Mouse (Mus musculus) neural tube, embryonic 15.5 days (tissue): ENCODE data around the gene Tesk1. TPM values are rescaled to one million over a fixed set of nuclear protein-coding genes. Genes with fewer than 3 reads are reported as not detected.

Source experiments
- ATAC-seq: fragments of 200-750 bp; cut with Nextera tagmentation; 2 replicates; pipeline ENCODE4 v1.8.0; 2017; ENCODE audit warnings: mild to moderate bottlenecking, moderate TSS enrichment, moderate library complexity; ENCODE audit not compliant: low FRiP score
- H3K27ac ChIP-seq: fragments of 300-500 bp; sonication (generic); replicated peaks from 2 replicates; pipeline ENCODE4 v1.5.1; 2015; ENCODE audit warnings: mild to moderate bottlenecking, inconsistent platforms
- H3K27me3 ChIP-seq: fragments of 300-500 bp; sonication (generic); replicated peaks from 2 replicates; pipeline ENCODE4 v1.6.1; 2015; ENCODE audit warnings: inconsistent platforms
- H3K36me3 ChIP-seq: fragments of 300-500 bp; sonication (generic); 2 replicates; pipeline ENCODE4 v1.6.1; 2015; ENCODE audit warnings: inconsistent platforms
- H3K4me1 ChIP-seq: fragments of 300-500 bp; sonication (generic); 2 replicates; pipeline ENCODE4 v1.6.1; 2015; ENCODE audit warnings: inconsistent platforms
- H3K4me2 ChIP-seq: fragments of 300-500 bp; sonication (generic); 2 replicates; pipeline ENCODE4 v1.6.1; 2015; ENCODE audit warnings: inconsistent platforms, mild to moderate bottlenecking, moderate library complexity
- H3K4me3 ChIP-seq: fragments of 300-500 bp; sonication (generic); replicated peaks from 2 replicates; pipeline ENCODE4 v1.5.1; 2015; ENCODE audit warnings: mild to moderate bottlenecking, inconsistent platforms
- H3K9ac ChIP-seq: fragments of 300-500 bp; sonication (generic); replicated peaks from 2 replicates; pipeline ENCODE4 v1.6.1; 2015; ENCODE audit warnings: mild to moderate bottlenecking, inconsistent platforms
- H3K9me3 ChIP-seq: fragments of 300-500 bp; sonication (generic); replicated peaks from 2 replicates; pipeline ENCODE4 v1.6.1; 2016; ENCODE audit warnings: inconsistent platforms
- WGBS: fragments of 180-500 bp; shearing (Covaris S2); methylation state at CpG from one replicate; pipeline ENCODE4 v1.1.7; 2015; ENCODE audit warnings: mixed read lengths; 5-methylcytosine and 5-hydroxymethylcytosine counted together
- polyA plus RNA-seq: library from polyadenylated mRNA; unstranded; fragments of >200 nt; fragmentation: Nextera tagmentation; extraction: Ambion mirVana; gene quantifications from 2 replicates; pipeline ENCODE4 v1.2.1, GENCODE M21; 2015

Tesk1 gene
- polyA plus RNA-seq: 9.7 and 14.1 TPM in 2 replicates

GRCm38 (mm10) chr4:43441639-43442038, at the start of gene Tesk1:
Tesk1 (plus strand) TSS chr4:43441939.
- peak; percentile 1; the same call in 1 of the 2 replicates for ATAC-seq
- Histone ChIP-seq H3K4me1 (peaks cover 15% of the 10 kb centered on the region), H3K36me3 (peaks cover 18% of the 10 kb centered on the region), H3K9me3 (no peaks in the 10 kb centered on the region), H3K9ac (peak within 1 kb of the TSS; percentile 98), H3K4me2 (peak within 1 kb of the TSS; percentile 79), H3K27me3 (no peaks in the 10 kb centered on the region), H3K27ac (peak within 1 kb of the TSS; percentile 96), H3K4me3 (peak within 1 kb of the TSS; percentile 94)
- 25% methylated on average over 4 of the region's 4 CpGs for WGBS

- H3K9ac ChIP-seq: no peak overlapping the region
- no peak for ATAC-seq
- WGBS: 68% methylated on average over 15 of the region's 15 CpGs
- H3K9me3 ChIP-seq: no peaks in the 10 kb centered on the region
- no peaks in the 10 kb centered on the region; the same call in 1 of the 2 replicates for H3K36me3 ChIP-seq
- no peak overlapping the region for H3K4me2 ChIP-seq
- no peak overlapping the region for H3K4me3 ChIP-seq
- no peaks in the 10 kb centered on the region for H3K27me3 ChIP-seq
- peaks cover 22% of the 10 kb centered on the region for H3K4me1 ChIP-seq
- H3K27ac ChIP-seq: peak overlapping the region; percentile 33
Observed at GRCm38 (mm10) chr4:43394345-43394891, 47.3 kb upstream of the Tesk1 start.

DNA sequence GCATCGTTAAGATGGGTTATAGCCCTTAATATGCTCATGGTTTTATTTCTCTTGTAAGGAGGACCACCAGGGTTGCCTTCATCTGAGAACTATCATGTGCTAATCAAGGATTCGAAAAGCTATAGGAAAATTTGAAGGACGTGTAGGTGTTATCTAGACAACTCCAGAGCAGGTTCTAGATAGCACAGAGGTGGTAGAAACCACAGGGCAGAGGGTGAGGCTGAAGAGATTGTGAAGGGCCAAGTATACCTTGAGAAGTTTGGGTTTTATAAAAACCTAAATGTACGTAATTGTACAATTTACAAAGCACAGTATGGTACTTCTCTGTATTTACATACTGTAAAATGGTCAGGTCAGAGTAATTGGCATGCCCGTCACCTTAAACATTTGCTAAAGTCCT, 46.6 kb upstream of the Tesk1 start:
- Histone ChIP-seq H3K36me3 (no peaks in the 10 kb centered on the region; the same call in 1 of the 2 replicates), H3K4me1 (peaks cover 27% of the 10 kb centered on the region), H3K4me2 (no peak overlapping the region), H3K9ac (no peak overlapping the region), H3K4me3 (no peak overlapping the region), H3K27ac (peak overlapping the region; percentile 33; the same call in 1 of the 2 replicates), H3K9me3 (no peaks in the 10 kb centered on the region), H3K27me3 (no peaks in the 10 kb centered on the region)
- ATAC-seq: no peak
- 89% methylated on average over 5 of the region's 5 CpGs for WGBS

- 70% methylated on average over 9 of the region's 9 CpGs for WGBS
- H3K4me1 ChIP-seq: peaks cover 30% of the 10 kb centered on the region
- H3K27me3 ChIP-seq: no peaks in the 10 kb centered on the region
- no peak overlapping the region for H3K27ac ChIP-seq
- H3K9ac ChIP-seq: no peak overlapping the region
- ATAC-seq: no peak
- no peaks in the 10 kb centered on the region for H3K9me3 ChIP-seq
- H3K4me2 ChIP-seq: no peak overlapping the region
- H3K4me3 ChIP-seq: no peak overlapping the region
- no peaks in the 10 kb centered on the region; the same call in 1 of the 2 replicates for H3K36me3 ChIP-seq
Observed at GRCm38 (mm10) chr4:43395836-43396235, 45.9 kb upstream of the Tesk1 start.

DNA sequence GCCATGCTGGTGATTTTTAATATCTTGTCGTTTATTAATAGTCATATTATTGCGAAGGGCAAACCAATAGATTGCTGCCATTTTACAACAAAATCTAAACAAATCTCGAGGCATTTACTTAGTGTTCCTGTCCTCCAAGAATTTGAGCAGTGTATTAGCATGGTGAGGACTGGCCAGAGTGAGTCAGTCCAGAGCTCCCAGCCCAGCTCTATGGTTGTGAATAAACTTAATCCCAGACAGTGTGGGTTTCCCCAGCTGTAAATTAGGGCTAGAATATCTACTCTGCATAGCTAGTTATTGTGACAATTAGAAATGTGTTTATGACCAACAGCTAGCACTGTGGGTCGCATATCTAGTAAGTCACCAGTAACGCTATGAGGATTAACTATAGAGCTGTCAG, 45.4 kb upstream of the Tesk1 start:
- Histone ChIP-seq H3K27me3 (no peaks in the 10 kb centered on the region), H3K4me1 (peaks cover 33% of the 10 kb centered on the region), H3K27ac (no peak overlapping the region), H3K9me3 (no peaks in the 10 kb centered on the region), H3K4me2 (no peak overlapping the region), H3K36me3 (no peaks in the 10 kb centered on the region; the same call in 1 of the 2 replicates), H3K4me3 (no peak overlapping the region), H3K9ac (no peak overlapping the region)
- 87% methylated on average over 5 of the region's 5 CpGs for WGBS
- ATAC-seq: no peak

DNA sequence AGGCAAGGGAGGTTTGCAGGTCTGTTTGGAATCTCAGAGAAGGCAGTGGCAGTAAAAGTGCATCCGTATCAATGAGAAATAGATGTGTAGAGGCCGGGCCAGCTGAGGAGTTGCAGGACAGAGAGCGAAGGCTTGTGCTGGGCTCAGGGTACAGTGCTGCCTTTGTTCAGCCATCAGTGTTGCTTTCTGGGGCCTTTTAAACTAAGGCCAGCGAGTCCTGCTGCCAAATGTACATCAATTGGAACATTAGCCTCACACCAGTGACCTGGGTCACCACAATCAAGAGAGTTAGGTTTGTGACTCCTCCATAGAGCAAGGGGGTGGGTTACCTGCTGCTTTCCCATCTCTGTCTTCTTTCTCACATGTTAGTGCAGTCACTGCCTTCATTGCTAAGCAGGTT, 43.7 kb upstream of the Tesk1 start:
- Histone ChIP-seq H3K36me3 (no peaks in the 10 kb centered on the region), H3K27me3 (no peaks in the 10 kb centered on the region), H3K4me1 (peaks cover 34% of the 10 kb centered on the region), H3K27ac (peak overlapping the region; percentile 66), H3K9ac (no peak overlapping the region), H3K4me2 (no peak overlapping the region), H3K4me3 (no peak overlapping the region), H3K9me3 (no peaks in the 10 kb centered on the region)
- WGBS: 63% methylated on average over 4 of the region's 4 CpGs
- no peak for ATAC-seq

- Histone ChIP-seq H3K4me3 (no peak overlapping the region), H3K4me1 (peaks cover 34% of the 10 kb centered on the region), H3K27me3 (no peaks in the 10 kb centered on the region), H3K36me3 (no peaks in the 10 kb centered on the region), H3K4me2 (peak overlapping the region; percentile 17; the same call in 1 of the 2 replicates), H3K9me3 (no peaks in the 10 kb centered on the region), H3K27ac (peak overlapping the region; percentile 66), H3K9ac (no peak overlapping the region)
- 51% methylated on average over 17 of the region's 17 CpGs for WGBS
- 0 out of 2 replicates have a peak, but pooled peaks have one; percentile 21 for ATAC-seq
Observed at GRCm38 (mm10) chr4:43398829-43399331, 42.9 kb upstream of the Tesk1 start.

GRCm38 (mm10) chr4:43399391-43400131, 42.2 kb upstream of the Tesk1 start:
- Histone ChIP-seq H3K4me1 (peaks cover 30% of the 10 kb centered on the region), H3K9me3 (no peaks in the 10 kb centered on the region), H3K27ac (peak overlapping the region; percentile 66), H3K4me2 (peak overlapping the region; percentile 17; the same call in 1 of the 2 replicates), H3K27me3 (no peaks in the 10 kb centered on the region), H3K36me3 (no peaks in the 10 kb centered on the region), H3K4me3 (no peak overlapping the region), H3K9ac (no peak overlapping the region)
- WGBS: 81% methylated on average over 31 of the region's 31 CpGs
- ATAC-seq: no peak

- no peak overlapping the region for H3K4me3 ChIP-seq
- H3K36me3 ChIP-seq: no peaks in the 10 kb centered on the region
- H3K4me1 ChIP-seq: peaks cover 40% of the 10 kb centered on the region
- ATAC-seq: no peak
- 32% methylated on average over 10 of the region's 10 CpGs for WGBS
- no peak overlapping the region for H3K27ac ChIP-seq
- H3K9me3 ChIP-seq: no peaks in the 10 kb centered on the region
- no peaks in the 10 kb centered on the region for H3K27me3 ChIP-seq
- H3K4me2 ChIP-seq: no peak overlapping the region
- no peak overlapping the region for H3K9ac ChIP-seq
Observed at GRCm38 (mm10) chr4:43400976-43401375, 40.8 kb upstream of the Tesk1 start.

DNA sequence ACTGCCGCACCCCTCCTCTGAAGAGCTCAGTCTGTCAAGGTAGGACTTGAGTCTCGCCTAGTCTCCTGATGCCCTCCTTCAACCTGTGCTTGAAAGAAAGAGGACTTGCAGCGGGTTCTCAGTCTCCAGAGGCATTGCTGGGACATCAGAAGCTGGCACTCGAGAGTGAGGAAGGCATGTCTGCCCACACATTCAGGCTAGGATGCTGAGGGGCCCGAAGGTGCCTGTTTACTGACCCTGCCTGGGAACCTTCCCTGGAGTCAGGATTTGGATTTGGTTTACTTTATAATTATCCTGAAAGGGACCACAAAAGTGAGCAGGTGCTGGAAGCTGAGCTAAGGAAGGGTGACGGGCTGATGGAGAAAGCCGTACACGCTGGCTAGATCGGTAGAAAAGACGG, 40.3 kb upstream of the Tesk1 start:
- Histone ChIP-seq H3K9me3 (no peaks in the 10 kb centered on the region), H3K4me2 (no peak overlapping the region), H3K4me1 (peaks cover 43% of the 10 kb centered on the region), H3K36me3 (no peaks in the 10 kb centered on the region), H3K27ac (no peak overlapping the region), H3K9ac (no peak overlapping the region), H3K4me3 (no peak overlapping the region), H3K27me3 (no peaks in the 10 kb centered on the region)
- WGBS: 91% methylated on average over 10 of the region's 10 CpGs
- no peak for ATAC-seq

- H3K4me1 ChIP-seq: peaks cover 46% of the 10 kb centered on the region
- no peaks in the 10 kb centered on the region for H3K36me3 ChIP-seq
- no peak overlapping the region for H3K9ac ChIP-seq
- ATAC-seq: no peak
- H3K27me3 ChIP-seq: no peaks in the 10 kb centered on the region
- 84% methylated on average over 9 of the region's 9 CpGs for WGBS
- H3K9me3 ChIP-seq: no peaks in the 10 kb centered on the region
- H3K4me3 ChIP-seq: no peak overlapping the region
- no peak overlapping the region for H3K4me2 ChIP-seq
- no peak overlapping the region for H3K27ac ChIP-seq
Observed at GRCm38 (mm10) chr4:43402212-43402611, 39.5 kb upstream of the Tesk1 start.

DNA sequence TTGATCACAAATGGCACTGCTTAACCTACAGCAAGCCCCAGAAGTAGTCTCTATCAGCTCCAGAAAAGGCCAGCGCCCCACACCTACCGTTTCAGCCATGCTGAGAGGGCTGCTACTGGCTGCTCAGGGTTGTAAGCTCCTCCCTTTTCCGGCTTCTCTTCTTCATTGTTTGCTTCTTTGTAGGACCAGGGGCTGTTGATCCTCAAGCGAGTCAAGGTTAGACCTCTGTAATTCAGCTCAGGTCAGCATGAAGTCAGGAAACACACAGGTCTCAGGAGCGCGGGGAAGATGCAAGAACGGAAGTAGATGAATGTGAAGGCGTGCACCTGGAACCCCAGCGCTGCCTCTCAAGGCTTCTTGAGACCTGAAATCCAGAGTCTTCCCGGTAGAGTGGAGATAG, 37.0 kb upstream of the Tesk1 start:
- no peak overlapping the region for H3K27ac ChIP-seq
- H3K4me1 ChIP-seq: peaks cover 51% of the 10 kb centered on the region
- H3K36me3 ChIP-seq: no peaks in the 10 kb centered on the region
- H3K9ac ChIP-seq: no peak overlapping the region
- no peak overlapping the region for H3K4me2 ChIP-seq
- no peak overlapping the region for H3K4me3 ChIP-seq
- ATAC-seq: no peak
- 87% methylated on average over 10 of the region's 10 CpGs for WGBS
- H3K27me3 ChIP-seq: no peaks in the 10 kb centered on the region
- no peaks in the 10 kb centered on the region for H3K9me3 ChIP-seq
